Mouse (Mus musculus) heart, embryonic 12.5 days (tissue): ENCODE measurements around the gene Fgfr3. TPM values are rescaled to one million over a fixed set of nuclear protein-coding genes. Genes with fewer than 3 reads are reported as not detected.
A peak's percentile ranks its signal among the peaks of the same experiment; 100 is the strongest.

ENCODE experiments used
- ATAC-seq: fragments of 200-750 bp; cut with Nextera tagmentation; 2 replicates; pipeline ENCODE4 v1.8.0; 2017; ENCODE audit warnings: moderate TSS enrichment, moderate library complexity; ENCODE audit not compliant: insufficient number of reproducible peaks, low FRiP score
- H3K27ac ChIP-seq: fragments of 300-500 bp; sonication (generic); 2 replicates; pipeline ENCODE4 v1.5.1; 2016; ENCODE audit warnings: mild to moderate bottlenecking, moderate library complexity; ENCODE audit not compliant: poor library complexity, severe bottlenecking
- H3K27me3 ChIP-seq: fragments of 300-500 bp; sonication (generic); replicated peaks from 2 replicates; pipeline ENCODE4 v1.6.1; 2016; ENCODE audit warnings: mild to moderate bottlenecking, moderate library complexity
- H3K36me3 ChIP-seq: fragments of 300-500 bp; sonication (generic); 2 replicates; pipeline ENCODE4 v1.6.1; 2016; ENCODE audit warnings: mild to moderate bottlenecking, moderate library complexity
- H3K4me1 ChIP-seq: fragments of 300-500 bp; sonication (generic); replicated peaks from 2 replicates; pipeline ENCODE4 v1.6.1; 2016; ENCODE audit warnings: mild to moderate bottlenecking
- H3K4me2 ChIP-seq: fragments of 300-500 bp; sonication (generic); 2 replicates; pipeline ENCODE4 v1.6.1; 2016; ENCODE audit warnings: mild to moderate bottlenecking, moderate library complexity
- H3K4me3 ChIP-seq: fragments of 300-500 bp; sonication (generic); 2 replicates; pipeline ENCODE4 v1.5.1; 2016; ENCODE audit warnings: mild to moderate bottlenecking
- H3K9ac ChIP-seq: fragments of 300-500 bp; sonication (generic); 2 replicates; pipeline ENCODE4 v1.6.1; 2016; ENCODE audit warnings: mild to moderate bottlenecking, moderate library complexity
- H3K9me3 ChIP-seq: fragments of 300-500 bp; sonication (generic); replicated peaks from 2 replicates; pipeline ENCODE4 v1.6.1; 2016; ENCODE audit warnings: mild to moderate bottlenecking, moderate library complexity
- WGBS: fragments of 180-500 bp; shearing (Covaris S2); methylation state at CpG from one replicate; pipeline ENCODE4 v1.1.7; 2016; 5-methylcytosine and 5-hydroxymethylcytosine counted together
- polyA plus RNA-seq: library from polyadenylated mRNA; unstranded; fragments of >200 nt; fragmentation: Nextera tagmentation; extraction: Ambion mirVana; gene quantifications from 2 replicates; pipeline ENCODE4 v1.2.1, GENCODE M21; 2016

Gene Fgfr3
- polyA plus RNA-seq, 1 experiment from 2014 or later = 6.3 TPM

DNA sequence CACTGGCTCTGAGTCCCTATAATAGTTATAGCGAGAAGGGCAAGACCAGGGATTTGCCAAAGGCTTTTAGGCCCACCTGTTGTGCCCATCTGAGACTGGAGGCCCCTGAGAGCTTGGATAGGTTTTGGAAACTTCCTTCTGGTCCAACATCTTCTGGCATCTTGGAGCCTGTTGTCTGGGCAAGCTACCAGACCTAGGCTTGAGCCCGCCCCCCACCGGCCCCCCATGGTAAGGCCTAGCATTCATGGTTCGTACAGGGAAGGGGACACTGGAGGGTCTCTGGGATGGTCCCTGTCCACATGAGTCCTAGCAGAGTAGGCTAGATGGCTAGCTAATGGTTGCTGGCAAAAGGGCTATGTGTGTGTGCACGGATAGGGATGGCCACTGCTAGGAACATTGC, 22.8 kb upstream of the Fgfr3 start:
- Histone ChIP-seq H3K4me3 (no peak overlapping the region), H3K27me3 (peaks cover 48% of the 10 kb centered on the region), H3K9me3 (no peaks in the 10 kb centered on the region), H3K9ac (no peak overlapping the region), H3K27ac (no peak overlapping the region), H3K36me3 (no peaks in the 10 kb centered on the region), H3K4me2 (no peak overlapping the region), H3K4me1 (peaks cover 44% of the 10 kb centered on the region)
- WGBS = 92% methylated on average over 5 of the region's 5 CpGs
- no peak for ATAC-seq

DNA sequence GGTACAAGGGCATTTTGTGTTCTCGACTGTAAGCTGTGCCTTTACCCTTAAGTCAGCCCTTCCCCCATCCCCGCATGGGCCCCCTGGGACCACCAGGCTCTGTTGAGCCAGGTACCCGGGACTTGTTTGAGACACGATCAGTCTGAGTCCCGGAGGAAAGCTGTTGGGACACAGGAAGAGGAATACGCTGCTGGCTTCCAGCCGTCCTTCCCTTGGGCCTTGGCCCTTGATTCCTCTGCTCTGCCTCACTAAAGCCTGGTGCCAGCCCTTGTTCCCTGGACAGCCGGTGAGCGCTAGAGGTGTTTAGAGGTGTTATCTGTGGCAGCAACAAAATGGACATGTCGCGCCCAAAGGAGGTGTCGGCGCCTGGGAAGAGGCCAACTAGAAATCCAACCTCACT, 21.5 kb upstream of the Fgfr3 start:
- peak overlapping the region; percentile 28; the same call in 1 of the 2 replicates for H3K4me2 ChIP-seq
- no peak overlapping the region for H3K4me3 ChIP-seq
- peaks cover 36% of the 10 kb centered on the region for H3K27me3 ChIP-seq
- no peak overlapping the region for H3K9ac ChIP-seq
- H3K27ac ChIP-seq = no peak overlapping the region
- no peaks in the 10 kb centered on the region for H3K36me3 ChIP-seq
- ATAC-seq = no peak
- H3K9me3 ChIP-seq = no peaks in the 10 kb centered on the region
- peaks cover 52% of the 10 kb centered on the region for H3K4me1 ChIP-seq
- 16% methylated on average over 13 of the region's 13 CpGs for WGBS

DNA sequence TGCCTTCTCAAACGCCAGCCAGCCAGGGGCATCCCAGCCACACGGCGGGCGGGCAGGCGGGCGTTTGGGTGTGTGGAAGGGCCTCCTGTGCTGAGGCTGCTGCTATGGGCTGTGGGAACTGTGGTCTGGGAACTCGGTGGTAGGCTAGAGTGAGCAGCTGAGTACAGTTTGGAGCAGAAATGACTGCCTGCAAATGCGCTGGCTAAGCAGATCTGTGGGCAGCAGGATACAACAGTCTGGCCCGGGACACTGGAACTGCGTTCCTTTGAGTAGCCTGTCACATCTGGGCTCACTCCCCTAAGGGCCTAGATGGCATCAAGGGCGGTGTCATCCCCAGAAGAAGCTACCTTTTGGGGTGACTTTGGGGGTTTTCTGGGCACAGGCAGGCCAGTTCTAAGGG, 19.6 kb upstream of the Fgfr3 start:
- Histone ChIP-seq H3K36me3 (no peaks in the 10 kb centered on the region), H3K27me3 (peaks cover 23% of the 10 kb centered on the region), H3K4me1 (peaks cover 61% of the 10 kb centered on the region), H3K9me3 (no peaks in the 10 kb centered on the region), H3K4me3 (no peak overlapping the region), H3K27ac (no peak overlapping the region), H3K4me2 (no peak overlapping the region), H3K9ac (no peak overlapping the region)
- 80% methylated on average over 11 of the region's 11 CpGs for whole genome bisulfite sequencing
- no peak for ATAC-seq

DNA sequence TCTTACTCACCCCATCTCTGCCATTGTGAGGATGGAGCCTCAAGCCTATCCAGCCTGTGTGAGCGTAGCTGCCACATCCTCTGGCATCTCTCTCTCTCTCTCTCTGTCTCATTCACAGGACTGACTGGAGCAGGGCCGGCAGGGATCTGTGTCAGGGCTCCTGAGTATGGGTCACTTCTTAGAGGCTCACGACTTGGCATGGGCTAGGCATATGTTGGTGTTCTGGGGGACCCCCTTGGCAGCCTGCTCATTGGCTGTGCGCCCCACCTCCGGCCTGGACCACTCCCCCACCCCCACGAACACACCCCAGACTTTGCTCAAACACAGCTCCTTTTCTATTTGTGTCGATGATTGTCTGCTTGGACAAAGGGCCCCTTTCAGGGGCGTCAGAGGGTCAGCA, 17.5 kb upstream of the Fgfr3 start:
- peaks cover 4% of the 10 kb centered on the region for H3K27me3 ChIP-seq
- H3K9ac ChIP-seq = no peak overlapping the region
- no peak overlapping the region for H3K4me2 ChIP-seq
- no peaks in the 10 kb centered on the region for H3K9me3 ChIP-seq
- H3K27ac ChIP-seq = no peak overlapping the region
- H3K36me3 ChIP-seq = no peaks in the 10 kb centered on the region
- WGBS = 68% methylated on average over 8 of the region's 8 CpGs
- no peak for ATAC-seq
- peaks cover 63% of the 10 kb centered on the region for H3K4me1 ChIP-seq
- H3K4me3 ChIP-seq = no peak overlapping the region

DNA sequence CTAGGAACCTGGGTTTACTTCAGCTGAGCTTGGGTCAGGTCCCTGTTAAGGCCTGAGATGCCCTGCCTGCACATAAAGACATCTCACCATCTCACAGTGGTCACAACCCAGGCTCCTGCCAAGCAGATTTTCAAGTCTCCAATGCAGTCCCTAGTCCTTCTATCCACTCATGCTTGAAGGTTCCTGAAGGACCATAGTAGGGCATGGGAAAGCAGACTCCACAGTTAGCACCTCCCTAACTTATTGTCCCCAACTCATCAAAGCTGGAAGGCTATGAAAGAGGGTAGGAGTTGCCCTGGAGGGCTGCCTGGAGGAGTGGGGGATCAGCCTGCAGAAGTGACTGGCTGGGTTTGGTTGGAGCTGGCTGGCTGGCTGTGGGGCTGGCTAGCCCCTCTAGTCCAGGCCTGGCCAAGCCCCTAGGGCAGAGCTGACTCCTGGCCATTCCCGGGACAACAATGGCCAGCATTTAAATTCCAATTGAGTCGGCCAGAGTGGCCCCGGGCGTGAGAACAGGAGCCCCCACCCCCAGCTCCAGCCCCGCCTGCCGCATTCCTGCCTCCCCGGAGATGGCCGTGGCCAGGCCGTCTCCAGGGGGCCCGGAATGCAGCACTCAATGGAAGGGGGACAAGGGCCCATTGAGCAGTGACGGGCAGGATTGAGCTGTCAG, 16.4 kb upstream of the Fgfr3 start:
- peak overlapping the region; percentile 44 for H3K4me2 ChIP-seq
- H3K4me1 ChIP-seq = peaks cover 54% of the 10 kb centered on the region
- H3K9me3 ChIP-seq = no peaks in the 10 kb centered on the region
- no peak overlapping the region for H3K4me3 ChIP-seq
- ATAC-seq = peak; percentile 27; the same call in 1 of the 2 replicates
- no peak overlapping the region for H3K9ac ChIP-seq
- no peaks in the 10 kb centered on the region for H3K27me3 ChIP-seq
- 0 out of 2 replicates have a peak overlapping the region, but pooled peaks have one; percentile 28 for H3K27ac ChIP-seq
- H3K36me3 ChIP-seq = no peaks in the 10 kb centered on the region
- WGBS = 6% methylated on average over 11 of the region's 11 CpGs

DNA sequence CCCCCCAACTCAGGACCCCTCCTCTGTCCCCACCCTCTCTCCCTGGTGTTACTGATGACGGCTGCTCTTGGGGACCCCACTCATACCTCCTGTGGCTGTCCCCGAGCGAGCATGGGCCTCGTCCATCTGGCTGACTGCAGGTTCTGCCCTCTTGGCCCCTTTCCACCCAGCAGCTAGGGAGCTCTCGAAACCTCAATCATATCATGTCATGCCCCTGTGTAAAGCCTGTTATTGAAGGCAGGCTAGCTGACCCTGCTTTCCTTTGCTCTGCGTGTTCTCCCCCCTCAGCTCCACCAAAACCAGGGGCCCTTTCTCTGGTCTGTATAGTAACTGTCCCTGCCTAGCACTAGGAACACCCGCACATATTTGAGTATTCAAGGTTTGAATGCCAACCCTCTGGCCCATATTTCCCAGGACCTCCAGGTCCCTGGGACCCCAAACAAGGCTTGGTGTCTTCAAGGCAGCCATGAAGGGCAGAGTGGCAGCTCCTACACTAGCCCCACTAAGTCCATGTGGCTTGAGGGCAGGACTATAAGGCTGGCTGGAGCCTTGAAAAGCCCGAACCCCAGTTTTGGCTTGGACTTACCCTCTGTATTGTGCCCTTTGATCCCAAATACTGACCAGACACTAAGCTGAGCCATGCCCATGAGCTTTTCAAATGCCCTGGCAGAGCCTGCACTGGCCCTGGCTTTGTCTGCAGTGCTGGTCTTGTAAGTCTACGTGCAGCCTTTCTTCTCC, 15.7 kb upstream of the Fgfr3 start:
- Histone ChIP-seq H3K27ac (0 out of 2 replicates have a peak overlapping the region, but pooled peaks have one; percentile 28), H3K4me3 (no peak overlapping the region), H3K27me3 (no peaks in the 10 kb centered on the region), H3K9me3 (no peaks in the 10 kb centered on the region), H3K9ac (no peak overlapping the region), H3K4me1 (peaks cover 48% of the 10 kb centered on the region), H3K36me3 (no peaks in the 10 kb centered on the region), H3K4me2 (peak overlapping the region; percentile 44)
- WGBS = 25% methylated on average over 9 of the region's 9 CpGs
- peak; percentile 23 for ATAC-seq

DNA sequence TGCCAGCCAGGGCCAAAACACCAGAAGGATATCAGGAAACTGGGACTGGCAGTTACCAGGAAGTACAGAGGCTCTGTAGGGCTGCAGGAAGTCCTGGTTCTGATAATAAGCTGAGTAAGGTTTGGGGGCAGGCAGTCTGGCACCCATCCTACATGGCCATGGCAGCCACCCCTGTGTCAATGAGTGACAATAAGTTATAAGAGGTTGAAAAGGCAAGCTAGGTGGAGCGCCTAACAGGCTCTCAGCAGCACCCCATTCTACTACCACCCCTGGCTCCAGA, 15.2 kb upstream of the Fgfr3 start:
- 89% methylated on average over 1 of the region's 1 CpGs for WGBS
- H3K4me2 ChIP-seq = no peak overlapping the region
- H3K4me3 ChIP-seq = no peak overlapping the region
- H3K9ac ChIP-seq = no peak overlapping the region
- H3K4me1 ChIP-seq = peaks cover 48% of the 10 kb centered on the region
- ATAC-seq = no peak
- 0 out of 2 replicates have a peak overlapping the region, but pooled peaks have one; percentile 28 for H3K27ac ChIP-seq
- H3K27me3 ChIP-seq = no peaks in the 10 kb centered on the region
- no peaks in the 10 kb centered on the region for H3K36me3 ChIP-seq
- no peaks in the 10 kb centered on the region for H3K9me3 ChIP-seq

DNA sequence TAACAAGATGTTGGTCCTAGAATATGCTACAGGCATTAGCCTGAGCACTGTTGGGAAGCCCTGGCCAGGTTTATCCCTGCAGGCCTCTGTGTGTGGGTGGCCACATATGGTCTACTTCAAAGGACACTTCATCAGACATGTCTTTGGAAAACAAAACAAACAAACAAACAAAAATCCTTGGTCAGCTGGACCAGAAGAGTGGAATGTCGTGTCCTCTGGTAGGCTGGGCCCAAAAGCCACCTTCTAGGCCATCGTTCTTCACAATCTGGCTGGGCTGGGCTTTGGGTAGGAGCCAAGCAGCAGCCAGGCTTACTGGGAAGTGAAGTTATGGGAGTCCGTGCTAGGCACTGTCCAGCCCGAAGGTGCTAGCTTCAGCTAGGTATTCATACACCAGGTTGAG, 14.3 kb upstream of the Fgfr3 start:
- ATAC-seq = no peak
- H3K27me3 ChIP-seq = no peaks in the 10 kb centered on the region
- no peaks in the 10 kb centered on the region for H3K36me3 ChIP-seq
- H3K4me2 ChIP-seq = no peak overlapping the region
- H3K9ac ChIP-seq = no peak overlapping the region
- 46% methylated on average over 4 of the region's 4 CpGs for WGBS
- no peak overlapping the region for H3K27ac ChIP-seq
- no peak overlapping the region for H3K4me3 ChIP-seq
- H3K9me3 ChIP-seq = no peaks in the 10 kb centered on the region
- H3K4me1 ChIP-seq = peaks cover 45% of the 10 kb centered on the region

DNA sequence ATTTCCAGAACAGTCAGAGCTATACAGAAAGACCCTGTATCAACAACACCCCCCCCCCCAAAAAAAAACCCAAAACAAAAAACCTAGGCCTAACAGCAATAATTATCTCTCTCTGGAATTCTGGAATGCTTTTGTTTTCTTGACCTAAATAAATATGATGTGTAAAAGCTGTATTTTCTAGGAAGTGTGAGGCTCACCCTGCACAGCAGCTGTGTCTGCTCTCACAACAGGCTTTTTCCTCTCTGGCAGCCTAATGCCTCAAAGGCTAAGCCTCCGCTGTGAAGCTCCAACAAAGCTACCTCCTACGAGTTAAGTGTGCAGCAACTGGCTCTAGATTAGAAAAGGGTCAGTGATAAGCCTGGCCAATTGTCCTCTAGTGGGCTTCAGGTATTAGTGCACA, 12.4 kb upstream of the Fgfr3 start:
- ATAC-seq = no peak
- WGBS = 24% methylated on average over 2 of the region's 2 CpGs
- no peak overlapping the region for H3K9ac ChIP-seq
- H3K4me1 ChIP-seq = peaks cover 40% of the 10 kb centered on the region
- no peaks in the 10 kb centered on the region for H3K27me3 ChIP-seq
- H3K4me3 ChIP-seq = no peak overlapping the region
- H3K9me3 ChIP-seq = no peaks in the 10 kb centered on the region
- H3K36me3 ChIP-seq = no peaks in the 10 kb centered on the region
- no peak overlapping the region for H3K4me2 ChIP-seq
- H3K27ac ChIP-seq = no peak overlapping the region

DNA sequence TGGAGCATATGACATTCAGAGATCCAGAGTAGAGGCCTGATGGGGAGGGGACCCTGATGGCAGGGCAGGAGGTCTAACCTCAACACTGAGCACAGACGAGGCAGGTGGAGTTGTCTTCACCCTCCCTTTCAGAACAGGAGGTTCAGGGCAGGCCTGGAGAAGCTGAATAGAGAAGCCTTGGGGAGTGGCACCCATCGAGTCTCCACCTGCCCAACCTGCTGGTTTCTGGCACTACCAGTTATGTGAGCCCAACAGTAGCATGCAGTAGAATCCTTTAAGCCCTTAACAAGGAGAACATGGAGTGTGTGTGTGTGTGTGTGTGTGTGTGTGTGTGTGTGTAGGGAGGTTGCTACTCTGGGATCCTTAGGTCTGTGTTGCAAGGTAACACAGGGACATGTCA, 8.9 kb upstream of the Fgfr3 start:
- ATAC-seq = no peak
- WGBS = 87% methylated on average over 2 of the region's 2 CpGs

DNA sequence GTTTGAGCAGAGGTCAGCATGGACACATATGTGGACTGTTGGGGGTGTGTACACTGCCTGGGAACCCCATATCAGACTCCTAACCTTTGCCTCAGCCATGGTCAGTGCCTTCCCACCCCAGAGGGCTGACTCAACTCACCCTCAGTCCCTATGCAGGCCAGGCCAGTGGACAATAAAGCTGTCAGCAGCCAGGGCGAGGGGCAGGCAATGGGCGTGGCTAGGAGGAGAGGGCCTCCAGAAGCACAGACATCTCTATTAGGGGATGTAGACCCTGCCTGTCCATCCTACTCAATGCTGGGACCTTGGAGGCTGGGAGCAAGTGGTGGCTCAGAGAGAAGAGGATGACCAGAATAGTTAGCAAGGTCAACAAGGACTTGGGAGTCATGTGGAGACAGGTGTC, 6.3 kb upstream of the Fgfr3 start:
- no peak for ATAC-seq
- WGBS = 64% methylated on average over 2 of the region's 2 CpGs
- H3K4me1 ChIP-seq = peaks cover 13% of the 10 kb centered on the region
- H3K27ac ChIP-seq = no peak overlapping the region
- H3K36me3 ChIP-seq = no peaks in the 10 kb centered on the region
- H3K4me3 ChIP-seq = no peak overlapping the region
- no peak overlapping the region for H3K4me2 ChIP-seq
- H3K9ac ChIP-seq = no peak overlapping the region
- no peaks in the 10 kb centered on the region for H3K27me3 ChIP-seq
- no peaks in the 10 kb centered on the region for H3K9me3 ChIP-seq

More for the DNA sequence above, 8.9 kb upstream of the Fgfr3 start:
- no peak overlapping the region for H3K4me2 ChIP-seq
- peaks cover 8% of the 10 kb centered on the region for H3K4me1 ChIP-seq
- no peaks in the 10 kb centered on the region for H3K9me3 ChIP-seq
- no peak overlapping the region for H3K27ac ChIP-seq
- H3K27me3 ChIP-seq = no peaks in the 10 kb centered on the region
- no peaks in the 10 kb centered on the region for H3K36me3 ChIP-seq
- no peak overlapping the region for H3K9ac ChIP-seq
- H3K4me3 ChIP-seq = no peak overlapping the region
